Mouse (Mus musculus): ENCODE results near the gene Uvrag. TPM values are rescaled to one million over a fixed set of nuclear protein-coding genes. Genes with fewer than 3 reads are reported as not detected.

Uvrag gene
- polyA plus RNA-seq, 1 experiment from 2014 or later = 25.1 TPM

DNA sequence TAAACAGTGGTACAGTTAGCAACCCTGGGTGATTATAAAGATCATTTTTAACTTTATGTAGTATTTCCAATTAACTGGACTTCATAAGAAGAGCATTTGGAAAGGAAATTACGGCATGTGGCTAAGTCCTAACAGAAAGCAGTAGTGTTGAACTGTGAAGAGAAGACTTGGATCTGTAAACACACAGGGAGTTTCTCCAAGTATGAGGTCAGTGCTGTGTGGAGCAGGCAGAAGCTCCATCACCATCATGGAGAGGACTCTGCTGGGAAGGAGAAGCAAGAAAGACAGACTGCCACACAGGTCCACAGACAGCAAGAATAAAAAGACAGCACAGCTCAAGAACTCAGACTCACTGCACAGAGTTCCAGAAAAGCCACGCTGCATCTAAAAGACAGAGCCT lies 106.0 kb downstream of the Uvrag start:
- no peaks in the 10 kb centered on the region for H3K4me1 ChIP-seq (ENCODE audit: insufficient read depth)
- H3K9ac ChIP-seq = no peak overlapping the region
- H3K4me2 ChIP-seq = no peak overlapping the region
- H3K36me3 ChIP-seq (ENCODE audit: insufficient read depth) = peaks cover 4% of the 10 kb centered on the region; the same call in 1 of the 2 replicates
- no peak overlapping the region for H3K27ac ChIP-seq (ENCODE audit: low read depth)
- no peak overlapping the region for H3K4me3 ChIP-seq (ENCODE audit: low read depth, low read length)
- 83% methylated on average over 2 of the region's 2 CpGs for WGBS
- H3K9me3 ChIP-seq (ENCODE audit: low read depth, low read length) = no peaks in the 10 kb centered on the region
- DNase-seq = no peak
- ATAC-seq (ENCODE audit: insufficient read depth) = no peak
- no peak for TF ChIP-seq CTCF (IDR thresholded peaks at IDR 0.05; ENCODE audit: low read depth)
- no peaks in the 10 kb centered on the region for H3K27me3 ChIP-seq (ENCODE audit: insufficient read depth, low read length)

DNA sequence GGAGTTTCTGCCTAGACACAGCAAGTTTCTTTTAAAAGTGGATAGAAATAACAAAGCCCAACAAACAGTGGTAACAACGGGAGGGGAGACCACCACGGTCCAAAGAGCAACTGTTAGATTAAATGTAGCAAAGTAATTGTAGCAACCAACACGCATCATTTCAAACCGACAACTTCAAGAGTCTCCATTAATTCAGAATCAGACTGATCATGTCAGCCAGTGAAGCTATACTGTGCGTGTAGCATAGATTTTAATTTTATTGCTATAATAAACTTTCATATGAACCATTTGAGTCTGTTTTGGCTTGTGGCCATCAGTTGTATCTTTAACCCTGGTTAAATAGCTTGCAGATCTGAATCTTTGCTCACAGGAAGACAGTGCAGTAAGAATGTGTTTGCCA lies 107.1 kb downstream of the Uvrag start:
- peaks cover 4% of the 10 kb centered on the region; the same call in 1 of the 2 replicates for H3K36me3 ChIP-seq (ENCODE audit: insufficient read depth)
- no peak for TF ChIP-seq CTCF (IDR thresholded peaks at IDR 0.05; ENCODE audit: low read depth)
- ATAC-seq (ENCODE audit: insufficient read depth) (no peak), DNase-seq (no peak)
- H3K9ac ChIP-seq = no peak overlapping the region
- no peaks in the 10 kb centered on the region for H3K27me3 ChIP-seq (ENCODE audit: insufficient read depth, low read length)
- H3K27ac ChIP-seq (ENCODE audit: low read depth) = no peak overlapping the region
- no peak overlapping the region for H3K4me3 ChIP-seq (ENCODE audit: low read depth, low read length)
- no peaks in the 10 kb centered on the region for H3K9me3 ChIP-seq (ENCODE audit: low read depth, low read length)
- H3K4me2 ChIP-seq = no peak overlapping the region
- no peaks in the 10 kb centered on the region for H3K4me1 ChIP-seq (ENCODE audit: insufficient read depth)
- 81% methylated on average over 5 of the region's 5 CpGs for WGBS

DNA sequence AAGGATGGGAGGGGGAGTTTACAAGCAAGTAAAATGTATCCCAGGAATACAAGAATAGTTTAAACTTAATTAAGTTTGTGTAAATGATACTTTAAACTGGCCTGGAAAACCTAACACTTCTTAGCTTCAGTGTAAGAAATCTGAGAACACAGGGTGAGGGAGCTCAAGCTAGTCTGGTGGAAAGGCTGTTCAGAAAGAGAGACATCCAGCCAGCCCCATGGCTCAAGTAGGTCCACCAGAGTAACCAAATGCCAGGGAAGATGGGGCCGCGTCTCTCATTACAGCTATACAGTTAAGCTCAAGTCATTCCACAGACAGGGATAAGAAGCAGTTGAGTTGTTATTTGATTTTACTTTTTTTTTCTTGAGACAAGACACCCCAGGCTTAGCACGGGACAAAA lies 107.6 kb downstream of the Uvrag start:
- H3K27ac ChIP-seq (ENCODE audit: low read depth) = no peak overlapping the region
- ATAC-seq (ENCODE audit: insufficient read depth) (no peak), DNase-seq (no peak)
- H3K36me3 ChIP-seq (ENCODE audit: insufficient read depth) = peaks cover 4% of the 10 kb centered on the region; the same call in 1 of the 2 replicates
- no peak overlapping the region for H3K4me3 ChIP-seq (ENCODE audit: low read depth, low read length)
- 88% methylated on average over 3 of the region's 3 CpGs for WGBS
- no peak overlapping the region for H3K9ac ChIP-seq
- H3K4me2 ChIP-seq = no peak overlapping the region
- TF ChIP-seq CTCF (IDR thresholded peaks at IDR 0.05; ENCODE audit: low read depth) = no peak
- no peaks in the 10 kb centered on the region for H3K27me3 ChIP-seq (ENCODE audit: insufficient read depth, low read length)
- H3K4me1 ChIP-seq (ENCODE audit: insufficient read depth) = no peaks in the 10 kb centered on the region
- no peaks in the 10 kb centered on the region for H3K9me3 ChIP-seq (ENCODE audit: low read depth, low read length)

DNA sequence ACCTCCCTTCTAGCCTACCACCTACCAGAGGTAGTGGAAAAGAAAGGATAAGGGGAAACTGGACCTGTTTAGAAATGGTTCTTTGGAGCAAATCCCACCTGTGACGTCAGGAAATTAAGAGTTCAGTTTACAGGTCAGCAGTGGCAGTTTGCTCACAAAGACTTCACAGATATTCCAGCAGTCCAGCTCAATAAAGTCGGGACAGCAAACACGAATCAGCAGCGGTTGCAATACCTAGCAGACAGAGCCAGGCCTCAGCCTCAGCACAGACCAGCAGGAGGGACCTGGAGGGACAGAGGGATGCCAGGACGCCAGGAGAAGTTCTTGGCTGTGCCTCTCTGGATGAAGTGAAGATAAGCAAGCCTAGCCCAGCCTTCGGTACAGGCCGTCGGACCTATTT lies 108.9 kb downstream of the Uvrag start:
- Histone ChIP-seq H3K4me1 (ENCODE audit: insufficient read depth) (no peaks in the 10 kb centered on the region), H3K4me2 (no peak overlapping the region), H3K27me3 (ENCODE audit: insufficient read depth, low read length) (no peaks in the 10 kb centered on the region), H3K9ac (no peak overlapping the region), H3K36me3 (ENCODE audit: insufficient read depth) (peaks cover 4% of the 10 kb centered on the region; the same call in 1 of the 2 replicates), H3K9me3 (ENCODE audit: low read depth, low read length) (no peaks in the 10 kb centered on the region), H3K27ac (ENCODE audit: low read depth) (no peak overlapping the region), H3K4me3 (ENCODE audit: low read depth, low read length) (no peak overlapping the region)
- WGBS = 91% methylated on average over 8 of the region's 8 CpGs
- no peak for TF ChIP-seq CTCF (IDR thresholded peaks at IDR 0.05; ENCODE audit: low read depth)
- ATAC-seq (ENCODE audit: insufficient read depth) (no peak), DNase-seq (no peak)

DNA sequence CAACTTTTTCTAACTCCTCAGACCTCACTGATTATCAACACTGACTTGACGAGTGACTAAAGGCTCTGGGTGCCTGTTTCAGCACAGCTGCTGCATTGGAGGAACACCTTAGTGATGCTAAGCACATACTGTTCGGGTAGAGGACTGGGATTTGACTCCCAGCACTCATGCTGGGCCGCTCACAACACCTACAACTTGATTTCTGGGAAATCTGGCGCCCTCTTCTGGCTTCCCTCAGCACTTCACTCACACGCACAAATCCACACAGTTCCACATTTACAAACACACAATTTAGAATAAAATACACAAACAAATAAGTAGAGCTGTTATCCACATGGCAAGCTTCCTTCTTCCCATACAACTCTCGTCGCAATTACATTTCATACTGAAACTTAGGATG lies 112.8 kb downstream of the Uvrag start:
- Histone ChIP-seq H3K9ac (no peak overlapping the region), H3K27ac (ENCODE audit: low read depth) (no peak overlapping the region), H3K36me3 (ENCODE audit: insufficient read depth) (peaks cover 4% of the 10 kb centered on the region; the same call in 1 of the 2 replicates), H3K27me3 (ENCODE audit: insufficient read depth, low read length) (no peaks in the 10 kb centered on the region), H3K4me3 (ENCODE audit: low read depth, low read length) (no peak overlapping the region), H3K9me3 (ENCODE audit: low read depth, low read length) (no peaks in the 10 kb centered on the region), H3K4me1 (ENCODE audit: insufficient read depth) (no peaks in the 10 kb centered on the region), H3K4me2 (no peak overlapping the region)
- WGBS = 85% methylated on average over 7 of the region's 7 CpGs
- DNase-seq = no peak
- no peak for ATAC-seq (ENCODE audit: insufficient read depth)
- peak; percentile 52 for TF ChIP-seq CTCF (IDR thresholded peaks at IDR 0.05; ENCODE audit: low read depth)

DNA sequence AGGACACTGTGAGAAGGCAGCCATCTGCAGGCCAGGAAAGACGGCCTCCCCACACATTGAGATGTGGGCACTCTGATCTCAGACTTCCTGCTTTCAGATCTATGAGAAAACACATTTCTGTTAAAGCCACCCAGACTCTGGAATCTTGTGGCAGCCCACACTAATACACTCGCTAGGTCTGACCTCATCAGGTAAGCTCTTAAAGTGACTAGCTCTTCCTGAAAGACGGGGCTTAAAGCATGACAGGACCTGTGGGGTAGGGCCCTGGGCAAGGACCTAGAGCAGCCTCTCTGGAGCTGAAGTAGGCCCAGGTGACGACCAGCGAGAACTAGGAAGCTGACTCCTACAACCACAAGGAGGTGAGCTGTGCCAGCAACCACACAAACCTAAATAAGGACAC lies 113.8 kb downstream of the Uvrag start:
- Histone ChIP-seq H3K36me3 (ENCODE audit: insufficient read depth) (peaks cover 2% of the 10 kb centered on the region; the same call in 1 of the 2 replicates), H3K27ac (ENCODE audit: low read depth) (no peak overlapping the region; the same call in 1 of the 2 replicates), H3K4me3 (ENCODE audit: low read depth, low read length) (no peak overlapping the region), H3K4me2 (no peak overlapping the region), H3K4me1 (ENCODE audit: insufficient read depth) (no peaks in the 10 kb centered on the region), H3K9ac (no peak overlapping the region), H3K27me3 (ENCODE audit: insufficient read depth, low read length) (no peaks in the 10 kb centered on the region), H3K9me3 (ENCODE audit: low read depth, low read length) (no peaks in the 10 kb centered on the region)
- WGBS = 56% methylated on average over 5 of the region's 5 CpGs
- ATAC-seq (ENCODE audit: insufficient read depth) = peak; percentile 47; the same call in 1 of the 2 replicates
- no peak for TF ChIP-seq CTCF (IDR thresholded peaks at IDR 0.05; ENCODE audit: low read depth)
- DNase-seq = peak; percentile 16

DNA sequence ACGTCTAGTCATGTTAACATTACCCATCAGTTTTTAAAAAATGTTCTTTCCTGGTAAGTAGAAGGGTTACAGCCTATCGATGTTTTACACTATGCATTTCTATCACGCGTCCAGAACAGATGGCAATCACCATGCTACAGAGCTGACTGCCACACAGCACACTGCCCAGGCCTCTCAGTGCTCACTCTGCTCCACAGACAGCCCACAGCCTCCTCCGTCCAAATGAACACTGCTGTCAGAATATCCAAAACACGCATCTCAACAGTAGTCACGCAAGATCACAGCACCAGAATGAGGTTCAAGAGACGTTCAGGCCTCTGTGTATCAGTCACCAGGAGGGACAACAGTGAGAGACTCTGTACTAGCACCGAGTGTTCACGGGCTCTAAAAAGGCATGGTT lies 115.0 kb downstream of the Uvrag start:
- H3K9ac ChIP-seq = no peak overlapping the region
- no peak overlapping the region for H3K4me2 ChIP-seq
- H3K27ac ChIP-seq (ENCODE audit: low read depth) = no peak overlapping the region
- DNase-seq (no peak), ATAC-seq (ENCODE audit: insufficient read depth) (no peak)
- no peak overlapping the region for H3K4me3 ChIP-seq (ENCODE audit: low read depth, low read length)
- H3K27me3 ChIP-seq (ENCODE audit: insufficient read depth, low read length) = no peaks in the 10 kb centered on the region
- H3K36me3 ChIP-seq (ENCODE audit: insufficient read depth) = no peaks in the 10 kb centered on the region
- 62% methylated on average over 10 of the region's 10 CpGs for WGBS
- no peak for TF ChIP-seq CTCF (IDR thresholded peaks at IDR 0.05; ENCODE audit: low read depth)
- no peaks in the 10 kb centered on the region for H3K9me3 ChIP-seq (ENCODE audit: low read depth, low read length)
- no peaks in the 10 kb centered on the region for H3K4me1 ChIP-seq (ENCODE audit: insufficient read depth)

DNA sequence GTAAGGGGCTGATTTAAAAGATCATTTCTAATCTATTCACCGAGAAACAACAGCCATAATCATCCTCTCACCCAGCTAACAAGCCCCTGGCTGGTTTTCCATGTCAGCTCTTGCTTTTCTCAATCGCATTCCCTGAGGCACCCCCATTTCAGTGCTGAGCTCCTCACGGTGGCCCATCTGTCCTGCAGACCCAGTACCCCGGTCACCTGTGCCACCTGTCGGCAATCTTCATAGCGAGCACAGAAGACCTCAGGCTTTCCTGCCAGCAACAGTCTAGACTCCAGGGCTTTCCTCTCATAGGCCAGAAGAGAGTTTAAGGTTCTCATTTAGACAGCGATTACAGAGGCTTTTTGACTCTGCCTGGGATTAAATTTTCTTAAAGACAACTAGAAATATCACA lies 115.7 kb downstream of the Uvrag start:
- DNase-seq (no peak), ATAC-seq (ENCODE audit: insufficient read depth) (no peak)
- no peak for TF ChIP-seq CTCF (IDR thresholded peaks at IDR 0.05; ENCODE audit: low read depth)
- no peaks in the 10 kb centered on the region; the same call in 1 of the 2 replicates for H3K4me1 ChIP-seq (ENCODE audit: insufficient read depth)
- no peaks in the 10 kb centered on the region for H3K27me3 ChIP-seq (ENCODE audit: insufficient read depth, low read length)
- WGBS = 82% methylated on average over 7 of the region's 7 CpGs
- H3K27ac ChIP-seq (ENCODE audit: low read depth) = no peak overlapping the region
- H3K4me2 ChIP-seq = no peak overlapping the region
- no peak overlapping the region for H3K9ac ChIP-seq
- no peaks in the 10 kb centered on the region for H3K36me3 ChIP-seq (ENCODE audit: insufficient read depth)
- H3K9me3 ChIP-seq (ENCODE audit: low read depth, low read length) = no peaks in the 10 kb centered on the region
- no peak overlapping the region for H3K4me3 ChIP-seq (ENCODE audit: low read depth, low read length)
